Mouse (Mus musculus) embryonic facial prominence, embryonic 14.5 days (tissue): ENCODE measurements around the gene Hist1h3b. TPM values are rescaled to one million over a fixed set of nuclear protein-coding genes. Genes with fewer than 3 reads are reported as not detected.
A peak's percentile ranks its signal among the peaks of the same experiment; 100 is the strongest.
"Not testable (repeated sequence)": the region's sequence is repeated elsewhere in the genome, so short reads cannot be mapped to it uniquely, and the experiment has no call there.

ENCODE experiments used
- ATAC-seq: fragments of 200-750 bp; cut with Nextera tagmentation; 2 replicates; pipeline ENCODE4 v1.8.0; 2017; ENCODE audit warnings: low read depth, moderate number of reproducible peaks, moderate TSS enrichment
- DNase-seq: peaks from one replicate; pipeline ENCODE4 v3.0.0-alpha.2; 2015; ENCODE audit warnings: low spot score
- H3K27ac ChIP-seq: fragments of 300-500 bp; sonication (generic); replicated peaks from 2 replicates; pipeline ENCODE4 v1.5.1; 2014; ENCODE audit warnings: low read depth, mild to moderate bottlenecking, low read length, moderate library complexity
- H3K27me3 ChIP-seq: fragments of 300-500 bp; sonication (generic); replicated peaks from 2 replicates; pipeline ENCODE4 v1.6.1; 2014; ENCODE audit warnings: low read length; ENCODE audit not compliant: control insufficient read depth, insufficient read depth
- H3K36me3 ChIP-seq: fragments of 300-500 bp; sonication (generic); 2 replicates; pipeline ENCODE4 v1.6.1; 2014; ENCODE audit warnings: low read length, mixed read lengths; ENCODE audit not compliant: control insufficient read depth, insufficient read depth
- H3K4me1 ChIP-seq: fragments of 300-500 bp; sonication (generic); 2 replicates; pipeline ENCODE4 v1.6.1; 2014; ENCODE audit warnings: antibody characterized with exemption, low read length; ENCODE audit not compliant: control insufficient read depth, insufficient read depth
- H3K4me2 ChIP-seq: fragments of 300-500 bp; sonication (generic); 2 replicates; pipeline ENCODE4 v1.6.1; 2014; ENCODE audit warnings: low read depth, mild to moderate bottlenecking, low read length, moderate library complexity, mixed read lengths
- H3K4me3 ChIP-seq: fragments of 300-500 bp; sonication (generic); 2 replicates; pipeline ENCODE4 v1.5.1; 2014; ENCODE audit warnings: low read depth, mild to moderate bottlenecking, low read length
- H3K9ac ChIP-seq: fragments of 300-500 bp; sonication (generic); 2 replicates; pipeline ENCODE4 v1.6.1; 2014; ENCODE audit warnings: low read depth, mild to moderate bottlenecking, low read length, moderate library complexity, mixed read lengths
- H3K9me3 ChIP-seq: fragments of 300-500 bp; sonication (generic); 2 replicates; pipeline ENCODE4 v1.6.1; 2016; ENCODE audit warnings: low read length; ENCODE audit not compliant: control insufficient read depth
- WGBS: fragments of 180-500 bp; shearing (Covaris S2); extraction: QIAGEN DNeasy Blood & Tissue Kit; methylation state at CpG from one replicate; pipeline ENCODE4 v1.1.7; 2014; 5-methylcytosine and 5-hydroxymethylcytosine counted together
- polyA plus RNA-seq: library from polyadenylated mRNA; unstranded; fragments of >200 nt; fragmentation: Nextera tagmentation; extraction: Ambion mirVana; gene quantifications from 2 replicates; pipeline ENCODE4 v1.2.1, GENCODE M21; 2014

Hist1h3b gene
- polyA plus RNA-seq, 1 experiment from 2014 or later: 6.6 TPM

GRCm38 (mm10) chr13:23740910-23741309 lies 11.2 kb upstream of the Hist1h3b start:
- Histone ChIP-seq H3K9me3 (no peaks in the 10 kb centered on the region), H3K9ac (peak overlapping the region; percentile 75), H3K4me2 (peak overlapping the region; percentile 63), H3K27me3 (no peaks in the 10 kb centered on the region), H3K4me1 (peaks cover 18% of the 10 kb centered on the region; the same call in 1 of the 2 replicates), H3K36me3 (no peaks in the 10 kb centered on the region), H3K27ac (peak overlapping the region; percentile 95), H3K4me3 (peak overlapping the region; percentile 49)
- WGBS: 55% methylated on average over 5 of the region's 5 CpGs
- ATAC-seq: no peak
- no peak for DNase-seq

GRCm38 (mm10) chr13:23742007-23742406 lies 10.1 kb upstream of the Hist1h3b start:
- Histone ChIP-seq H3K36me3 (no peaks in the 10 kb centered on the region), H3K27me3 (no peaks in the 10 kb centered on the region), H3K4me2 (no peak overlapping the region), H3K27ac (no peak overlapping the region), H3K4me3 (no peak overlapping the region), H3K9ac (no peak overlapping the region), H3K9me3 (no peaks in the 10 kb centered on the region), H3K4me1 (peaks cover 18% of the 10 kb centered on the region; the same call in 1 of the 2 replicates)
- ATAC-seq (no peak), DNase-seq (no peak)

- Histone ChIP-seq H3K27ac (no peak overlapping the region), H3K4me2 (no peak overlapping the region), H3K36me3 (no peaks in the 10 kb centered on the region), H3K4me1 (peaks cover 18% of the 10 kb centered on the region), H3K27me3 (no peaks in the 10 kb centered on the region), H3K4me3 (no peak overlapping the region), H3K9ac (no peak overlapping the region), H3K9me3 (no peaks in the 10 kb centered on the region)
- DNase-seq (no peak), ATAC-seq (no peak)
- WGBS: 73% methylated on average over 5 of the region's 5 CpGs
Measured at GRCm38 (mm10) chr13:23743215-23743614, 8.9 kb upstream of the Hist1h3b start.

GRCm38 (mm10) chr13:23743963-23744362 lies 8.1 kb upstream of the Hist1h3b start:
- Histone ChIP-seq H3K9ac (peak overlapping the region; percentile 63), H3K4me2 (peak overlapping the region; percentile 84), H3K9me3 (no peaks in the 10 kb centered on the region), H3K27ac (peak overlapping the region; percentile 100), H3K4me1 (peaks cover 18% of the 10 kb centered on the region), H3K27me3 (no peaks in the 10 kb centered on the region), H3K4me3 (peak overlapping the region; percentile 47), H3K36me3 (no peaks in the 10 kb centered on the region)
- WGBS: 28% methylated on average over 4 of the region's 4 CpGs
- DNase-seq (no peak), ATAC-seq (no peak)

DNA sequence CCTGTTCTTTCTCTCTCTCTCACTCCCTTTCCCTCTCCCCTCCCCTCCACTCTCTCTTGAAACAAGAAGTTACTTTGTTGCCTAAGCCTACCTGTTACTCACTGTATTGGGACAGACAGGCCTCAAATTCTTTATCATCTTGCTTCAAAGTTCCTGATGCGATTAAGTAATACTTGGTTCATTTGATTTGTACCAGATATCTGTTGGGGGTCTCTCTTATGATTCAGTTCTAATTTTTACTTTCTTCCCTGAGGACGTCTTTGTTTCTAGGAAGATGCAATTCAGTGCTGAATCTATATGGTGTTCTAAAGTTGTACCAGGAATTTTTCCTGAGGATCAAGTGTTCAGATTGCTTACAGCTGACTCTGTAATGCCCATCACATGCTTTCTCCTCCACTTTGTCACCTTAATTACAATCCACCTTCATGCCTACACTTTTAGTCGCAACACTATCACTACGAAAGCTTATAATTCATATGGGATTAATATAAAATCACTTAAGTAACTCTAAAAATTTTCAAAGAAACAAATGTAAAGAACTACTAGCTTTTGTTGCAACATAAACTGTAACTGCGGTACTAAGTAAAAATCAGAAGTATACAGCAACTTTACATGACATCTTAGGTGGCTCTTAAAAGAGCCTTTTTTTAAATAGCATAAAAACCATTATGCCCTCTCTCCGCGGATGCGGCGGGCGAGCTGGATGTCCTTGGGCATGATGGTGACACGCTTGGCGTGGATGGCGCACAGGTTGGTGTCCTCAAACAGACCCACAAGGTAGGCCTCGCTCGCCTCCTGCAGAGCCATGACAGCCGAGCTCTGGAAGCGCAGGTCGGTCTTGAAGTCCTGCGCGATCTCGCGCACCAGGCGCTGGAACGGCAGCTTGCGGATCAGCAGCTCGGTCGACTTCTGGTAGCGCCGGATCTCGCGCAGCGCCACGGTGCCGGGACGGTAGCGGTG lies 7.4 kb upstream of the Hist1h3b start:
- H3K9ac ChIP-seq: peak overlapping the region; percentile 72
- ATAC-seq (no peak), DNase-seq (peak; percentile 32)
- H3K27ac ChIP-seq: peak overlapping the region; percentile 100
- no peaks in the 10 kb centered on the region for H3K36me3 ChIP-seq
- H3K4me1 ChIP-seq: peaks cover 18% of the 10 kb centered on the region
- H3K4me3 ChIP-seq: peak overlapping the region; percentile 47
- 1% methylated on average over 17 of the region's 36 CpGs for WGBS
- peak overlapping the region; percentile 84 for H3K4me2 ChIP-seq
- H3K9me3 ChIP-seq: no peaks in the 10 kb centered on the region
- H3K27me3 ChIP-seq: no peaks in the 10 kb centered on the region

GRCm38 (mm10) chr13:23745381-23746161 lies 6.5 kb upstream of the Hist1h3b start, which contains the start of gene Hist1h3c:
TSS of gene Hist1h3c (minus strand) at chr13:23745602.
- Histone ChIP-seq H3K9ac (peak within 1 kb of the TSS; percentile 72), H3K9me3 (no peaks in the 10 kb centered on the region), H3K4me1 (peaks cover 15% of the 10 kb centered on the region), H3K4me2 (peak within 1 kb of the TSS; percentile 84), H3K4me3 (peak within 1 kb of the TSS; percentile 47), H3K27me3 (no peaks in the 10 kb centered on the region), H3K36me3 (no peaks in the 10 kb centered on the region), H3K27ac (peak within 1 kb of the TSS; percentile 100)
- 1% methylated on average over 20 of the region's 28 CpGs for WGBS
- peak; percentile 97 for DNase-seq
- ATAC-seq: peak; percentile 64

DNA sequence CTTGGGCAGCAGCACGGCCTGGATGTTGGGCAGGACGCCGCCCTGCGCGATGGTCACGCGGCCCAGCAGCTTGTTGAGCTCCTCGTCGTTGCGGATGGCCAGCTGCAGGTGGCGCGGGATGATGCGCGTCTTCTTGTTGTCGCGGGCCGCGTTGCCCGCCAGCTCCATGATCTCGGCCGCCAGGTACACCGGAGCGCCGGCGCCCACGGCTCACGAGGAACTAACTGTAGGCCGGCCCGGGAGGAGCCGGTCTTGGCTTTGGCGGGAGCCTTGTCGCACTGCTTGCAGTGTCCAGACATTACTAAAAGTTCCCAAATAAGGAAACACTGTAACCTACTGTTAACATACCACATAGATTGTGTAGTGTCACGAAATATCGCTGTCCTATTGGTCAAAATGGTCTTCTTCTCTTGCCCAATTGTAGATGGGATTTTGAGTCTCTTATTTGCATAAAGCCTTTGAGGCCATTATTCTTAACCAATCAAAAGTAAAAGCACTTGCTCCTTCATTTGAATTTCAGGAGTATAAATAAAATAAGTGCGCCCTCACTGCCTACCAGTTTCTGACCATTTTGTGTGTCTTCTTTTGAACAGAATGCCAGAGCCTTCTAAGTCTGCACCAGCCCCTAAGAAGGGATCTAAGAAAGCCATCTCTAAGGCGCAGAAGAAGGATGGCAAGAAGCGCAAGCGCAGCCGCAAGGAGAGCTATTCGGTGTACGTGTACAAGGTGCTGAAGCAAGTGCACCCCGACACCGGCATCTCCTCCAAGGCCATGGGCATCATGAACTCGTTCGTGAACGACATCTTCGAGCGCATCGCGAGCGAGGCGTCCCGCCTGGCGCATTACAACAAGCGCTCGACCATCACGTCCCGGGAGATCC lies 5.6 kb upstream of the Hist1h3b start, which contains the start of gene Hist1h2bb:
Hist1h2bb (plus strand) TSS at position 534 of the 880 bp plus-strand sequence.
- ATAC-seq (peak; percentile 91), DNase-seq (peak; percentile 98)
- Histone ChIP-seq H3K4me3 (peak within 1 kb of the TSS; percentile 47), H3K27ac (peak within 1 kb of the TSS; percentile 100), H3K4me1 (peaks cover 10% of the 10 kb centered on the region), H3K9ac (peak within 1 kb of the TSS; percentile 72), H3K4me2 (peak within 1 kb of the TSS; percentile 84)
- H3K9me3 ChIP-seq, H3K27me3 ChIP-seq, H3K36me3 ChIP-seq: not testable (repeated sequence)
- under 1% methylated on average over 30 of the region's 58 CpGs for WGBS
